Mouse (Mus musculus): Measurements from ENCODE around the gene Sprr2i.

DNA sequence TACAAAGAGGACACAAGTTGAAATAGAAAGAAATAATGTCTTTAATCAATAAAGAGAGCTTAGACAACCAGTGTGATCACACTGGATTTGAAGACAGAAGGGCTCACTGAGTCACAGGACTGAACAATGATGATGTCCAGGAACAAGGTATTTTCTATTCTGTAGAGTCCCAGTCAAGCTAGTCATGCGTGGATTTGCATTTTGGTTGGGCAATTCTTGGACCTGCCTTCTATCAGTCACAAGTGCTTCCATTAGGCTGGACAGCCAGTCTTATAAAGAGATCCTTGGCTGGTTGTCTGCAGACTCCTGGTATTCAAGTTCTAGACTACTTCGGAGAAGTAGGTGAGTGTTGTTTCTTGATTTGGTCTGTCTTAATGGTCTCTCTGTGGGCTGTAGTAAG, at the start of gene Sprr2i:
- TF ChIP-seq POLR2A (IDR thresholded peaks at IDR 0.05; ENCODE audit: borderline replicate concordance, low read depth, low read length) (no peak), CTCF (IDR thresholded peaks at IDR 0.05; ENCODE audit: low read depth, low read length) (no peak)

Measured in bone marrow macrophage, adult 2 months (primary cell).